Mouse (Mus musculus): ENCODE data around the gene Cyp4f13. TPM values are rescaled to one million over a fixed set of nuclear protein-coding genes. Genes with fewer than 3 reads are reported as not detected.

Gene Cyp4f13
- polyA plus RNA-seq, 1 experiment from 2014 or later = 5.4 TPM

Other genes starting within 250 kb of the Cyp4f13 start
- 15.4 and 16.4 TPM in 2 replicates for gene Zfp871, start 159.1 kb downstream of the Cyp4f13 start, polyA plus RNA-seq (2016; fragmentation: Nextera tagmentation; extraction: Ambion mirVana)
- gene Zfp811, start 137.5 kb downstream of the Cyp4f13 start, polyA plus RNA-seq (2016; fragmentation: Nextera tagmentation; extraction: Ambion mirVana) = 0.18 and 0.31 TPM in 2 replicates
- 2.5 and 4.0 TPM in 2 replicates for gene Zfp799, start 117.1 kb downstream of the Cyp4f13 start, polyA plus RNA-seq (2016; fragmentation: Nextera tagmentation; extraction: Ambion mirVana)
- gene Zfp870, start 55.8 kb downstream of the Cyp4f13 start, polyA plus RNA-seq (2016; fragmentation: Nextera tagmentation; extraction: Ambion mirVana) = 1.8 and 2.8 TPM in 2 replicates
- not detected in 2 replicates for gene Cyp4f14, start 30.1 kb downstream of the Cyp4f13 start, polyA plus RNA-seq (2016; fragmentation: Nextera tagmentation; extraction: Ambion mirVana)
- 7.0 and 7.7 TPM in 2 replicates for gene Zfp472, start 18.4 kb upstream of the Cyp4f13 start, polyA plus RNA-seq (2016; fragmentation: Nextera tagmentation; extraction: Ambion mirVana)
- gene Zfp952, start 45.7 kb upstream of the Cyp4f13 start, polyA plus RNA-seq (2016; fragmentation: Nextera tagmentation; extraction: Ambion mirVana) = 4.3 and 4.4 TPM in 2 replicates
- gene Zfp763, start 86.0 kb upstream of the Cyp4f13 start, polyA plus RNA-seq (2016; fragmentation: Nextera tagmentation; extraction: Ambion mirVana) = 3.3 and 3.5 TPM in 2 replicates
- not detected in 2 replicates for gene 4921501E09Rik, start 120.7 kb upstream of the Cyp4f13 start, polyA plus RNA-seq (2016; fragmentation: Nextera tagmentation; extraction: Ambion mirVana)
- 1.7 and 1.9 TPM in 2 replicates for gene Zfp563, start 141.9 kb upstream of the Cyp4f13 start, polyA plus RNA-seq (2016; fragmentation: Nextera tagmentation; extraction: Ambion mirVana)
- not detected in 2 replicates for gene Morc2b, start 192.3 kb upstream of the Cyp4f13 start, polyA plus RNA-seq (2016; fragmentation: Nextera tagmentation; extraction: Ambion mirVana)
- gene Olfr55, start 221.0 kb upstream of the Cyp4f13 start, polyA plus RNA-seq (2016; fragmentation: Nextera tagmentation; extraction: Ambion mirVana) = not detected in 2 replicates
- gene Olfr239, start 243.9 kb upstream of the Cyp4f13 start, polyA plus RNA-seq (2016; fragmentation: Nextera tagmentation; extraction: Ambion mirVana) = not detected in 2 replicates

Data from liver, embryonic 12.5 days (tissue).